Mouse (Mus musculus): ENCODE measurements around the gene Boc.

DNA sequence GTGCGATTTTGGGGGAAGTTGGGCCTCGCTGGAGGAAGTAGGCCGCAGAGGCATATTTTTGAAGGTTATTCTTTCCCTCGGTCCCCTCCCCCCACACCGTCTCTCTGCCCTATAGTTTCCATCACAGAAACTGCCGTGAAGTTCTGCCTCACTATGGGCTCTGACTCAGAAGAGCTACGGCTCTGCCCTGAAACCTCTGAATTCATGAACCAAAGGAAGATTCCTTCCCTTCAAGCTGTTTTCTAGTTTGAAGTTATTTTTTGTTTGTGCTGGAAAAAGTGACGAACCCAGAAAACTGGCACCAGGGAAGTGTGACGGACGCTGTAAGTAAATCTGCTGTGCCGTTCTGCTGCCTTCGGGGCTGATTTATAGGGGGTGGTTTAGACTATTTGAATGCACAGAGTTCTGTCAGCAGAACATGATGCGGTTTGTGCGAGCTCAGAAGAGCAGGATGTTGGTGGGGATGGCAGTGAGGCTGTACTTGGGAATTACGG, 61.7 kb downstream of the Boc start:
- TF ChIP-seq CTCF (IDR thresholded peaks at IDR 0.05; ENCODE audit: low read depth, low read length) (no peak), POLR2A (IDR thresholded peaks at IDR 0.05; ENCODE audit: borderline replicate concordance, low read depth, low read length) (no peak)

Measured in bone marrow macrophage, adult 2 months (primary cell).